Mouse (Mus musculus) spleen, adult 2 months (tissue): ENCODE data around the gene Pitx2.

Experiments used
- CTCF ChIP-seq: fragments of 200-500 bp; IDR thresholded peaks from 2 replicates; pipeline ENCODE4 v1.5.1; 2011; ENCODE audit warnings: mild to moderate bottlenecking, inconsistent platforms; ENCODE audit not compliant: insufficient read depth, insufficient read length, insufficient replicate concordance; ENCODE audit errors: extremely low read depth
- POLR2A ChIP-seq: fragments of 200-500 bp; IDR thresholded peaks from 2 replicates; pipeline ENCODE4 v1.6.1; 2011; ENCODE audit warnings: low read depth, low read length, inconsistent platforms

DNA sequence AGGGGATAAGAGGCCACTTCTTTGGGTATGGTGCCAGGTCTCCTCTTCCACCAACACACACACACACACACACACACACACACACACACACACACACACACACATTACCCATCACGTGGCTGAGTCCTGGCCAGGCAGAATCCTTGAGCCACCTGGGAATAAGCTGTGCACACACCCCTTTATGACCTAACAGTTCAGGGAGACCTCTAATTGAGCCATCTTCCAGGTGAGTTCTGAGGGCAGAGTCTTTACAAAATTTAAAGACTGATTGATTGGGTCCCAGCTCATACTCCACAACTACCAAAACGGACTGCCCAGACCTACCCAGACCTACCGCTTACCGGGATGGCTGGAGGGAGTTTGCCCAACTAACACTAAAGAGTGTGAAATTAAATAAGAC, 10.1 kb downstream of the Pitx2 start:
- no peak for TF ChIP-seq CTCF
- no peak for TF ChIP-seq POLR2A
